Mouse (Mus musculus): ENCODE measurements at regions not wholly inside any gene's neighbourhood (a gene's known extent, or its start where the extent isn't known, plus 50 kb on each side); places are given as distances from the start of the nearest gene placed in this dataset.
A peak's percentile ranks its signal among the peaks of the same experiment; 100 is the strongest.

DNA sequence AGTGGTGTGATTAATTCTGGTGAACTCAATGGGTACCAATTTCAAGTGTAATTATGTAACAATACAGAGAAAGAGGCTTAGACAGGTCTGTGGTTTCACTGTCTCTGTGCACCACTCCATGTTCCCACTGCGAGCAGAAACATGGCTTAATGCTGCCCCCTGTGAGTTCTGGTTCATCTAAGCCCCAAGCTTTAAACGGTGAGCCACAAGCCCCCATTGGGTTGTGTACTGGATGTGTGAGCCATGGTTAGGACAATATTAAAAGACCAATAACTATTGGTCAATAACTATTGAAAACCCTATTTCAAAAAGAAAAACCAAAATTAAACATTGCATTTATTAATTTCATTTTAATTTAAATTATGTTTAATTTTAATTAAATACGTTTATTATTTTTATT is 238.0 kb downstream of the Fam49a start:
- no peak for DNase-seq

DNA sequence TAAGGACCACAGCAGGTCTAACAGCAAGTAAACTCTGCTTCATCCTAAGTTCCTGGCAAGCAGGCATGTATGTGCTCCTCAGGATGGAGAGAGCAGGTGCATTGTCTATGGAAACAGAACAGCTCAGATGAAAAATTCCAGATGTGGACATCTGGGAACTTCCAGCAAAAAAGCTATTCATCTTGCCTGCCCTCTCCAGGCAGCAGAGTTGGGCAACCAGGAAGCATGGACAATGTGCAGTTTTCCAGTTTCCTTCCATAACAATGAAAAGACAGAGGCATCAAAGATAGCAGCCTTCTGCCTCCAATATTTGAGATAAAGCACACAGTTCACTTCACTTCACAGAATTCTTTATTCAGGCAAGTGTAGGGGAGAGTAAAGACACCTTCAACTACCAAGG is 236.7 kb downstream of the Fam49a start:
- no peak for DNase-seq

DNA sequence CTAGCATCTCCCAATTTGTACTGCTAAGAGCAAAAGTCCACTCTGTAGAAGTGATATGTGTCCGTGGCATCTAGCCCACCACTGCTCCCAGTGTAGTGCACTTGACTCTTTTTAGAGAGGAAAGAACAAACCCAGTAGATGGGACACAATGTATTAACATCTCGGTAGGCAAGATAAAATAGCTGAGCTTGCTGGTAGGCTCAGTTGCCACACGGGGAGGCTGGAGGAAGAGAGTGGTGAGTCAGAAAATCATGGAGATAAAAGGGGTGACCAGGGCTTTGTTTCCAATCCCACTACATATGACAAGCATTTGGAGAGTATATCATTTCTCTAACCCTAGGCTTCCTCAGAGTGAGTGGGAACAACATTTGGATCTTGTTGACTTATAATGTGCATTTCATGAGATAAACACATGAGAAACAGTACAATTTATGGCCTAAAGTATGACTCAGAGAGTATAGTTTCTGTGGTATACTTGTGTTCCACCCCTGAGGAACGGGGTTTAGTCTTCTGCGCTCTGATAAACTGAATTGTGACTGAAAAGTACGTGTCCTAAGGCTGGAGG is 235.4 kb downstream of the Fam49a start:
- DNase-seq, result no peak

DNA sequence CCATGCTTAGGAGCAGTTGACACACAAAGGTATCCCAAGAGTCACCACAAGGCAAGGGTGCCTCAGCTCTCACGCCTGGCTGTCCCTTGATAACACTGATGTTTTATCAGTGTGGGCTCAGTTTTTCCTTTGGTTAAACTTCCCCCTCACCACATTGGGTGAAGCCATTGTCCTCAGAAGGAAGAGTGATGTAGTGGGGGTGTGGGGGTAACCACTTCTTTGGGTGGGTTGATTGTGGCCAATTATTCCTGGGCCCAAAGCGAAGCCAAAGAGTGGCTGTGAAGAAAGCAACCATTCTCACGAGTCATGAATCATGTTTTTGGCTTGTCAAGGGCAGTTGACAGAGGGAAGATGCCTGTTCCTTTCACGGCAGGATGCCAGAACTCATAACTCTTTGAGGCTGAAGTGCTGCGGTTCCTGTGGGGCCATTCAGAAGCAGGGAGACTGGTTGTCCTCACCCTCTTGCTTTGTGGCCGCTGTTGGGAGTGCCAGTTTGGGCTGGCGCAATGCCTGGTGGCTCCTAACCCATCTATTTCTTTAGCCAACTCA is 234.7 kb downstream of the Fam49a start:
- DNase-seq, result peak; percentile 78

DNA sequence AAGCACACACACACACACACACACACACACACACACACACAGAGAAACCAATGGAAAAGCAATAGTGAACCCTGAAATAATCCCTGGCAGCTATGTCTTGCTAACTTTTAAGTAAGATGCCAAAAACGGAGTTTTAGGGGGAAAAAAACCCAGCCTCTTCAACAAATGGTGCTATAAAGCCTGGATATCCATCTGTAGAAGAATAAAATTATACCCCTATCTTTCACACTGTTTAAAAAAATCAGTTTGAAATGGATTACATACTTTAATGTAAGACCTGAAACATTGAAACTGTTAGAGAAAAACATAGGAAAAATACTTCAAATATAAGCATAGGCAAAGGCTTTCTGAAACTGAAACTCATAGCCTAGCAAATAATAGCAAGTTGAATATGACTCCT is 228.2 kb downstream of the Fam49a start:
- DNase-seq, result no peak

DNA sequence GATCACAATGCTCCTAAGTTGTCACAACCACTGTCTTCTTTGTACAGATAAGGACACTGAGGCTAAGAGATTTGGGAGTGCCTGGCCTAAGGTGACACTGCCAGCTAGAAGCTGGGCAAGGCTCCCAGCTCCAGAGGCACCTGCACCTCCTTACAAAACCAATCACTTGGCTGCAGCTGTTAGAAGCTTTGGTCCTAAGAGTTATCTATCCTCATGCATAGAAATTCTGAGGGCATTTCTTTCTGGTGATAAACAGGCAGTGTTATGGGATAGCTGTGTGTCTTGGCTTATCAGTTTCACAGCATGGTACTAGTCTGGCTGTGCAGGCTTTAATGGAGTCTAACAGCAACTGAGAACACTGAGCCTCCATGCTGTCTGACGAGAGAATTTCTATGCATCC is 226.2 kb downstream of the Fam49a start:
- no peak for DNase-seq

DNA sequence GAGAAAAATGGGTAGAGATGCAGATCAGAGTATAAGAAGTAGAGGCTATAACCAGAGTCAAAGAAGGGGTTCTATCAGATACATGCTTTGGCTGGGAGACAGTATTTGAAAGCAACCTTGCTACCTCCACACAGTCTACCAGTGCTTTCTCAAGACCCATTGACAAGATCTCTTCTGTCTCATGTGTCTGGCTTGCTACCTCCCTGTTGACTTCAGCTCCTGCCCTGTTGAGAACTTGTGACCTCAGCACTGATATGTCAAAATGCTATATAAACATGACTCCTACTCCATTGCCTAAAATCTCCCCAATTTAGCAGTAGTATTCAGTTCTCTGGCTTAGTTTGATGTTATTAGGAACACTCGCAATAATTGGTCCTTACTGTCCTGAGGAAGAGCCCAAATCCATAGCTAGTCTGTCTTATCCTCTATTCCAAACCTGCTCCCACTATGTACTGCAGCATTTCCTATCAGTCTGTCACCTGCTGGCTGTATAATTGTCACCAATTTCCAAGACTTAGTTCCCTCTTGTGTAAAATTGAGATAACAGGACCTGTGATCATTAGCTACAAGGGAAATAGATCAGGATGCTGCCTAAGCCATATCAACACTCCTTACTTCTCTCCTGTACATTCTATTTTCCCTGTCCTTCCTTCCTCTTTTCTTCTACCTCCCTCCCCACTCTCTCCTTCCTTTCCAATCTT is 224.9 kb downstream of the Fam49a start:
- no peak for DNase-seq

DNA sequence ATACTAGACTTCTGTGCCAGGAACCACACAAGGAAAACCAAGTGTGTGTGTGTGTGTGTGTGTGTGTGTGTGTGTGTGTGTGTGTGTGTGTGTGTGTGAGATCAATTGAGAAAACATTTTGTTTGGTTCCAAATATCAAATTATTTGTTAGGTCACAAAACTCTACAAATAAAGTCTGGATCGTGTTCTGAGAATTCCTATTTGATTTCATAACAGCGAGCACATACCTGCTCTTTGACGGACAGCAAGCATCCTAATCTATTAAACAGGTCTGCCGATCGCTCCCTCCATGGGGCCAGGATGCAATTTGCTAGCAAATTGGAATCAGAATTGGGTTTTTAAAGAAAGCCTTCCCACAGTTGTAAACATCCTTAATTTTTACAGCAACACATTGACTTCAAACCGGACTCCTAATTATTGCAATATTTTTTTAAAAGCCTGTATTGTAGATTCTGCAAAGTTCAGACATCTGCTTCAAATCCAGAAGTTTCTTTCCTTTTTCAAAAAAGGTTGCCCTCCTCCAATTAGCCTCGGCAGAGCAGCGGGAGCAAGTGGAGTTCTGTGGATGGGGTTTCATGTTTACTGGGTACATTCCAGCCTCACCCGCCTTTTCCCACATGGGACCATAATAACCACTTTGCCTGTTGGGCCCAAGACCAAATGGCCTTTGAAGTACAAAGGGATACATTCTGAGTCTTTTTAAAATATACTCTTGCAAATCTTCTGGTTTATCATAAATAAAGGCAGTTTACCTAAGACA is 223.2 kb downstream of the Fam49a start:
- DNase-seq, result no peak

DNA sequence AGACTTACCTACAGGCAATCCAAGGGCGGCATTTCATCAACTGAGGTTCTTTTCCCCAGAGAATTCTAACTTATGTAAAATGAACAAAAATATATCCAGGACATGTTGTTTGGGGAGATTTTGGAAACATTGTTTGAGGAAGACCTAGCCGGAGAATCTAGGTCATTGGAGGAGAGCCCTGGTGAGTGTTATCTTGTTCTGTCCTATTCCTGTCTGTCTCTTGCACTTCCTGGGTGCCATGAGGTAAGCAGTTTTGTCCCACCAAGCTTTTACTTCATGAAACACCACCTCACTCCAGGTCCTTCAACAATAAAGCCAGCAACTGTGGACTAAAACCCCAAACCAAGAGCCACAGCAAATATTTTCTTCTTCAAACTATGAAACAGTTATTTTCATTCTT is 218.5 kb downstream of the Fam49a start:
- DNase-seq, result no peak

DNA sequence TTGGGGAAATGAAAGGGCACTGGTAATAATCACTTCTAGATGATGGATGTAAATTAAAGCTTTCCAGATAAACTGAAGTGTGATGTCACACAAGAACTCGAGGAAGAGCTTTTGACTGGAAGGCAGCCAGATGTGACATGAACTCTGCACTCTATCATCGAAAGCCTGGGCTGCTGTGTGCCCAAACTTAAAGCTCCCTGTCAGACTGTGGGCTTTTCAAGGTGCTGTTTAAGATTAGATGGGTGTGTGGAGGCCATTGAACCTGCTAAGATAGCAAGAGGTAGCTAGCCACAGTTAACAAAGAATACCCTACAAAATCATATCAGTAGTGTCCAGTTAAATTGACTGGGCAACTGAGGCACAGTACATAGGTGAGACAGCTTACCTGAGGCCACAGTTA is 190.1 kb downstream of the Fam49a start:
- DNase-seq, result no peak

DNA sequence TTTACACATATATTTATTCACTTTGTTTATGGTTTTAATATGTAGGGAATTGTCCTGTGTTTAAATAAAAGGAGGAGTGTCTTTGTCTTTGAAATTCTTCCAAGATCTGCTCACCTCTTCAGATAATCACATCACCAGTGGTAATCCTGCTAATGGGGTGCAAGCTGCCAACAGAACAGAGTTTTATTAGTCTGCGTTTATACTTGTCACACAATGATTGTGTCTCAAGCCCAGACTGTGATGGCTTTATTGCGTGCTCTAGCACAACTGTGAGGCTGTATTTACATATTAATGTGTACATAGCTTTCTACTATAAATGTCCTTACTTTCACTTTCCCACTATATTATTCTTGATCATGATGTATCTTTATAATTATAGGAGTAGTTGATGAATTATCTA is 184.8 kb downstream of the Fam49a start:
- no peak for DNase-seq

DNA sequence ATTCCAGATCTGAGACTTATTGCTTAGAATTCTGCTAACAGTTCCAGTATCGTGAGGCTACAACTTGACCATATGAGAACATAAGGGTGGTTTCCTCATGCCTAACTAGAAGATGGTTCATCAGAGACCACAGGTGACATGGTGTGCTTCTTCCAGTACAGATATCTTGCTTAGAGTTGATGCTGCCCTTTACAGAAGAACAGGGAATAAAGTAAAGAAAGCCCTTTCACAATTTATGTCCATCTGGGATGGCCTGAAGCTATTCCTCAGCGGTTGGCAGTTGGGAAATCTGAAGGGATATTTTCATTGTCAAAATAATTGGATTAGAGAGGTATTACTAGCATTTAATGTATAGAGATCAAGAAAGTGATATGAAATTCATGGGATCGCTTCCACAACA is 184.3 kb downstream of the Fam49a start:
- no peak for DNase-seq

DNA sequence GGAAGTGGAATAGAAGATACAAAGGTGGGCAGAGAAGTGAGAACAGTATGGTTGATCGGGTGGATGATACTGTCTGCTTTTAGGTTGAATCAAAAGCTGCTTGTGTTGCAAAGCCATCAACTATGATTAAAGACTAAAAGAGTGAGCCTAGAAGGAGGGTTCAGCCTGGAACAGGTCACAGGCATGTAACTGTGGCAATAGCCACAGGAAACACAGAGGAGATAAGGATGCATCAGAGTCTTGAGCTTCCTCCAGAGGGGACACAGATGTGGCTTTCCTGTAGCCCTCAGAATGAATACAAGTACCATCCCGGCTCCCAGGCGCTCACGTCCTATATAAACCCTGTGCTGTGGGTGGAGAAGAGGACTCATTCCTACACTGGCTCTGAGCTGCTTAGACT is 180.9 kb downstream of the Fam49a start:
- no peak for DNase-seq

DNA sequence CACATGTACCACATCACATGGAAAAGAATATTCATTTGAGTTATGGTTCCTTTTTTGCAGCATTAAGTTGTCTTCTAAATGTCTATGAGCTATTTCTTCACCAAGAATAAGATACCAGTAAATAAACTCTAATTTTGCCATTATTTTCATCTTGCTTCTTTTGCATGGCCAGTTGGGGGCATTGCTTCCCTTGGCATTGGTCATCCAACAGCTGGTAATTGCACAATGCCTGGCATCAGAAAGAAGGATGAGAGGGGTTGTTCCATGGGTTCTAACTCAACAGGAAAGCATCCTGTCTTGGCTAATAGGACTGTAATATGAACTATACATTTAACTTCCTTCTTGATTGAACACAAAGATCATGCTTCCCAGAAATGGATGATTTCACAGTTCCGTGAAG is 174.4 kb downstream of the Fam49a start:
- DNase-seq, result no peak

DNA sequence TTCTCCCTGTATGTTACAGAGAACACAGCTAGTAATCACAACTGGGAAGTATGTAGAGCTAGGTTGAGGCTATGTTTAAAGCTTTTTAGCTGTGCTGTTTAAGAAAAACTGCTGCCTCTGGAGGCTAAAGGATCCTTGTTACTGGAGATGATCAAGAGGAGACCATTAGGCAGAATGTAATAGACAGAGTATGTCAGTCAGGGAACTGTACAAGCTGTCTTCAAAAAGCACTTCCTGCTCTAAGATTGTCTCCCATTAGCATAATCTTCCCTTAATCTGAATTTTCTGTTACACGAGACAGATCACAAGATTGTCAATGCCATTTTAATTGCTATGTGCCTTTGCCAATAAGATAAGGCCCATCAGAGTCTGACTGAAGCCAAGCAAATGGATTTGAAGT is 170.7 kb downstream of the Fam49a start:
- no peak for DNase-seq

Measured in adrenal gland, adult 8-10 months (tissue).